Mouse (Mus musculus) midbrain, postnatal 0 days (tissue): Measurements from ENCODE around the gene Itsn2. TPM values are rescaled to one million over a fixed set of nuclear protein-coding genes. Genes with fewer than 3 reads are reported as not detected.

ENCODE experiments used
- ATAC-seq: fragments of 200-750 bp; cut with Nextera tagmentation; 2 replicates; pipeline ENCODE4 v1.8.0; 2017; ENCODE audit warnings: moderate number of reproducible peaks, mild to moderate bottlenecking, moderate TSS enrichment, moderate library complexity; ENCODE audit not compliant: low FRiP score
- DNase-seq: peaks from one replicate; pipeline ENCODE4 v3.0.0-alpha.2; 2015; ENCODE audit warnings: low spot score
- H3K27ac ChIP-seq: fragments of 300-500 bp; sonication (generic); 2 replicates; pipeline ENCODE4 v1.5.1; 2014; ENCODE audit warnings: low read depth, mild to moderate bottlenecking, low read length, mixed read lengths
- H3K27me3 ChIP-seq: fragments of 300-500 bp; sonication (generic); 2 replicates; pipeline ENCODE4 v1.6.1; 2014; ENCODE audit warnings: low read length, control low read depth, mixed read lengths; ENCODE audit not compliant: insufficient read depth
- H3K36me3 ChIP-seq: fragments of 300-500 bp; sonication (generic); 2 replicates; pipeline ENCODE4 v1.6.1; 2014; ENCODE audit warnings: low read length, control low read depth, mixed read lengths; ENCODE audit not compliant: insufficient read depth
- H3K4me1 ChIP-seq: fragments of 300-500 bp; sonication (generic); 2 replicates; pipeline ENCODE4 v1.6.1; 2014; ENCODE audit warnings: mild to moderate bottlenecking, control low read depth, antibody characterized with exemption, low read length, mixed read lengths; ENCODE audit not compliant: insufficient read depth
- H3K4me2 ChIP-seq: fragments of 300-500 bp; sonication (generic); 2 replicates; pipeline ENCODE4 v1.6.1; 2014; ENCODE audit warnings: low read depth, mild to moderate bottlenecking, low read length, mixed read lengths; ENCODE audit not compliant: poor library complexity, severe bottlenecking
- H3K4me3 ChIP-seq: fragments of 300-500 bp; sonication (generic); 2 replicates; pipeline ENCODE4 v1.5.1; 2014; ENCODE audit warnings: low read depth, mild to moderate bottlenecking, low read length, moderate library complexity
- H3K9ac ChIP-seq: fragments of 300-500 bp; sonication (generic); replicated peaks from 2 replicates; pipeline ENCODE4 v1.6.1; 2014; ENCODE audit warnings: mild to moderate bottlenecking, low read length, moderate library complexity, mixed read lengths; ENCODE audit not compliant: poor library complexity, severe bottlenecking
- H3K9me3 ChIP-seq: fragments of 300-500 bp; sonication (generic); 2 replicates; pipeline ENCODE4 v1.6.1; 2016; ENCODE audit warnings: low read length, control low read depth
- CTCF ChIP-seq: IDR thresholded peaks from 2 replicates; pipeline ENCODE4 v1.5.1; 2016; ENCODE audit warnings: antibody characterized with exemption, mild to moderate bottlenecking
- WGBS: fragments of 180-500 bp; shearing (Covaris S2); extraction: QIAGEN DNeasy Blood & Tissue Kit; methylation state at CpG from one replicate; pipeline ENCODE4 v1.1.7; 2014; 5-methylcytosine and 5-hydroxymethylcytosine counted together
- polyA plus RNA-seq: library from polyadenylated mRNA; unstranded; fragments of >200 nt; fragmentation: Nextera tagmentation; extraction: Ambion mirVana; gene quantifications from 2 replicates; pipeline ENCODE4 v1.2.1, GENCODE M21; 2015
- total RNA-seq: library from RNA; depleted of rRNA; stranded (reverse); fragments of >200 nt; gene quantifications from 2 replicates; pipeline ENCODE4 v1.2.3, GENCODE M21; 2014; rRNA removed

The Itsn2 gene
- total and polyA plus RNA-seq, 2 experiments from 2014 or later = 20.6 to 27.1 TPM

- no peak for ATAC-seq
- H3K9me3 ChIP-seq = no peaks in the 10 kb centered on the region
- no peak for TF ChIP-seq CTCF
- H3K9ac ChIP-seq = no peak overlapping the region
- H3K27ac ChIP-seq = no peak overlapping the region
- no peak for DNase-seq
- H3K4me2 ChIP-seq = no peak overlapping the region
- no peak overlapping the region for H3K4me3 ChIP-seq
- H3K4me1 ChIP-seq = no peaks in the 10 kb centered on the region
- no peaks in the 10 kb centered on the region for H3K27me3 ChIP-seq
- H3K36me3 ChIP-seq = no peaks in the 10 kb centered on the region
- WGBS = 88% methylated on average over 1 of the region's 1 CpGs
Observed at GRCm38 (mm10) chr12:4757060-4757459, 164.6 kb downstream of the Itsn2 start.

Other genes with a start within 250 kb of the Itsn2 start
- gene Ncoa1, start 115.5 kb upstream of the Itsn2 start, total RNA-seq = 37.2 and 43.5 TPM in 2 replicates
- gene Ncoa1, start 115.5 kb upstream of the Itsn2 start, polyA plus RNA-seq = 9.9 and 11.2 TPM in 2 replicates
- not detected in 2 replicates for gene Gm3625, start 289 bp downstream of the Itsn2 start, total RNA-seq
- gene Gm3625, start 289 bp downstream of the Itsn2 start, polyA plus RNA-seq = not detected in 2 replicates
- gene Fam228a, start 145.8 kb downstream of the Itsn2 start, total RNA-seq = 0.99 and 1.9 TPM in 2 replicates
- 0.26 and 0.58 TPM in 2 replicates for gene Fam228a, start 145.8 kb downstream of the Itsn2 start, polyA plus RNA-seq
- 10.1 and 12.8 TPM in 2 replicates for gene Pfn4, start 176.4 kb downstream of the Itsn2 start, total RNA-seq
- gene Pfn4, start 176.4 kb downstream of the Itsn2 start, polyA plus RNA-seq = 19.9 and 24.9 TPM in 2 replicates
- gene Fam228b, start 176.6 kb downstream of the Itsn2 start, total RNA-seq = 5.6 and 6.5 TPM in 2 replicates
- gene Fam228b, start 176.6 kb downstream of the Itsn2 start, polyA plus RNA-seq = 7.2 and 8.7 TPM in 2 replicates
- gene Sf3b6, start 224.9 kb downstream of the Itsn2 start, total RNA-seq = 72.9 and 84.7 TPM in 2 replicates
- 299 and 341 TPM in 2 replicates for gene Sf3b6, start 224.9 kb downstream of the Itsn2 start, polyA plus RNA-seq
- 55.5 and 82.1 TPM in 2 replicates for gene Fkbp1b, start 249.0 kb downstream of the Itsn2 start, total RNA-seq
- gene Fkbp1b, start 249.0 kb downstream of the Itsn2 start, polyA plus RNA-seq = 80.5 and 83.8 TPM in 2 replicates